Mouse (Mus musculus): Measurements from ENCODE around the gene C9orf72. TPM values are rescaled to one million over a fixed set of nuclear protein-coding genes. Genes with fewer than 3 reads are reported as not detected.

C9orf72 gene
- polyA plus RNA-seq, 1 experiment from 2014 or later = 12.2 TPM

DNA sequence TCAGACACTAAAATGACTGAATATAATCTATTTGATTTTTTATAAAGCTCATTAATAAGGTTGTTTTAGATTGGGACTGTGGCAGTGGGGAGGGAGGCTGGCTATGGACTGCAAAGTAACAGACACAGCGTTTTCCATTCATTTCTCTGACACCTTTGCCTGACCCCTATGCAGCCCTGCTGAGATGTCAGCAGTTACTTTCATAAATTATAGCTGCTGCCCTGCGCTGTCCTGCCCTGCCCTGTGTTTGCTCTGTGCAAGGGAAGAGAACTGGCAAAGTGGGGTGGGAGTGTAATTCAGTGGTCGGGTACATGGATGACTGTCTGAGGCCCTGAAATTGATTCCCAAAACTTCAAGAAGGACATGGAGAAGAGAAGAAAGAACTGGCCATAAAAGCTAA lies 71.9 kb downstream of the C9orf72 start:
- Histone ChIP-seq H3K27ac (no peak overlapping the region), H3K4me3 (no peak overlapping the region), H3K4me2 (no peak overlapping the region), H3K4me1 (peaks cover 15% of the 10 kb centered on the region), H3K27me3 (no peaks in the 10 kb centered on the region; the same call in 1 of the 2 replicates), H3K9ac (no peak overlapping the region), H3K36me3 (no peaks in the 10 kb centered on the region), H3K9me3 (no peaks in the 10 kb centered on the region)
- no peak for ATAC-seq (ENCODE audit: insufficient number of reproducible peaks, insufficient read depth, low FRiP score, low TSS enrichment, low read depth)
- 58% methylated on average over 3 of the region's 3 CpGs for WGBS

DNA sequence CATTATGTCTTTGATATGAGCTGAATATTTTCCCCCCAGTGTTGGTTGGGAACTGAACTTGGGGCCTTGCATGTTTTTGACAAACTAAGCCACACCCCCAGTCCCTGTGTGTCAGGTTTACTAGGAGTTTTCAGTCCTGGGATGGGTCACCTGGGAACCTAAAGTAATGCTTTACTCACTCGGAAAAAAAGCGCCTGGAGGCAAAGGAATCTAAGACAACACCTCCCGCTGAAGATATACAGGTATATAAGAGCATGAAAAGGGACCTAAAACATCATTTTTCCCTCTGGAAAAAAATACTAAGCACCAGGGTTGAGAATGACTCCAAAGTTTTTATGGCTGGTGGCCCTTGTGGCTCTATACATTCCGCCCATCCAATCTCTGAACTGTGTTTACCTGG lies 74.2 kb downstream of the C9orf72 start, which contains the start of gene Ifnk:
Ifnk (plus strand) TSS at position 301 of the 400 bp plus-strand sequence.
- Histone ChIP-seq H3K36me3 (no peaks in the 10 kb centered on the region), H3K4me1 (peaks cover 9% of the 10 kb centered on the region), H3K9ac (no peak within 1 kb of the TSS), H3K4me3 (no peak within 1 kb of the TSS), H3K9me3 (no peaks in the 10 kb centered on the region), H3K27me3 (no peaks in the 10 kb centered on the region; the same call in 1 of the 2 replicates), H3K27ac (no peak within 1 kb of the TSS), H3K4me2 (no peak within 1 kb of the TSS)
- WGBS = 72% methylated on average over 4 of the region's 4 CpGs
- ATAC-seq (ENCODE audit: insufficient number of reproducible peaks, insufficient read depth, low FRiP score, low TSS enrichment, low read depth) = no peak

DNA sequence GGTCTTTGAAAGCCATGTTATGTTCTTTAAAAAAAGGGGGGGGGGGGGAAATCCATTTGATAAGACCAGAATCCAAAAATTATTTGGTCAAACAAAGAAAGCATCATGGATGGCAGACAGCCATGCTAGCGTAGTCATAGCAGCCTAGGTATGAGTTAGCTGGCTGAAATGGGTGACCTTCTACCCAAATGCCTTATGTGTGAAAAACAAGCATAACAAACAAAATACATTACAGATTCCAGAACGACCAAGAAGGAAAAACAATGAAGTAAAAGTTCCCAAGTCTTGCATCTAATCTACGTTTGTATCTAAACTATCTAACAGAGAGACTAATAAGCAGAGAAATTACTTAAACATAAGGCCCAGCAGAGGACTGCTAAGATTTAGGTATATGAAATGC lies 75.3 kb downstream of the C9orf72 start:
- 78% methylated on average over 3 of the region's 3 CpGs for WGBS
- Histone ChIP-seq H3K4me3 (no peak overlapping the region), H3K36me3 (no peaks in the 10 kb centered on the region), H3K4me2 (no peak overlapping the region), H3K27ac (no peak overlapping the region), H3K9me3 (no peaks in the 10 kb centered on the region), H3K9ac (no peak overlapping the region), H3K4me1 (peaks cover 9% of the 10 kb centered on the region), H3K27me3 (no peaks in the 10 kb centered on the region; the same call in 1 of the 2 replicates)
- ATAC-seq (ENCODE audit: insufficient number of reproducible peaks, insufficient read depth, low FRiP score, low TSS enrichment, low read depth) = no peak

DNA sequence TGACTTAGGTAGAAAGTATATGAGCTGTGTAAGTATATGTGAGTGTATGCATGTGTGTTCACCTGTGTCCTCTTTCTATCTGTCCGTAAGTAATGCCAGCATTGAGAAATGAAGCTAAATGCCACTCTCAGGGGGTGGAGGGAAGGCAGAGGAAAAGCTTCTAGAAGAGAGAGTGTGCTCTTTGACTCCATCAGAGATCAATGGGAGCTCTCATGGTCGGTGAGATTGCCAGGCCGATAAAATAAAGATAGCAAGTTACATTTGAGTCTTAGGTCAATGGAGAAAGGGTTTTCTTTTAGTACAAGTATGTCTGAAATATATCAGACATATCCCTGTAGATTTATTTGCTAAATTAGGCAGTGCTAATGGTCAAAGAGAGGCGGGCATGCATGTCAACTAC lies 77.6 kb downstream of the C9orf72 start:
- H3K36me3 ChIP-seq = no peaks in the 10 kb centered on the region
- H3K27ac ChIP-seq = no peak overlapping the region
- peaks cover 7% of the 10 kb centered on the region for H3K4me1 ChIP-seq
- no peaks in the 10 kb centered on the region for H3K27me3 ChIP-seq
- no peak for ATAC-seq (ENCODE audit: insufficient number of reproducible peaks, insufficient read depth, low FRiP score, low TSS enrichment, low read depth)
- no peak overlapping the region for H3K4me2 ChIP-seq
- no peak overlapping the region for H3K9ac ChIP-seq
- 91% methylated on average over 4 of the region's 4 CpGs for WGBS
- no peaks in the 10 kb centered on the region for H3K9me3 ChIP-seq
- no peak overlapping the region for H3K4me3 ChIP-seq

DNA sequence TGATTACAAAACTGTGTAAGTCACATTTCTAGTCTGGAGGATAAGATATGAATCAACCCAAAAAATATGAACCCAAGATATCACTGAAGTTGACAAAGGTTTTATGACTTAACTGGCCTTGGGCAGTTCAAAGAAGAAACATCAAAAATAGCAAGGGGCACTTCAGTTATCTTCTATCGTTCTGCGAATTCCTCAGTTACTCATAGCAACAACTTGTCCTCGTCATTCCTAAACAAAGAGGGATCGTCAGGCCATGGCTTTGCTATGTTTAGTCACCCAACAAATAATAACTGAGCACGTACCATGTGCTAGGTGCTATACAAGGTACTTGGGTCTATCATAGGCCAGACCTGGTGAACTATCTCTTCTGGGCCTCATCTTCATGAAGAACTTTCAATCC lies 79.4 kb downstream of the C9orf72 start:
- Histone ChIP-seq H3K4me1 (peaks cover 15% of the 10 kb centered on the region), H3K9me3 (no peaks in the 10 kb centered on the region), H3K27ac (no peak overlapping the region), H3K4me3 (no peak overlapping the region), H3K36me3 (no peaks in the 10 kb centered on the region), H3K4me2 (no peak overlapping the region), H3K9ac (no peak overlapping the region), H3K27me3 (no peaks in the 10 kb centered on the region)
- WGBS = 91% methylated on average over 5 of the region's 5 CpGs
- ATAC-seq (ENCODE audit: insufficient number of reproducible peaks, insufficient read depth, low FRiP score, low TSS enrichment, low read depth) = no peak

DNA sequence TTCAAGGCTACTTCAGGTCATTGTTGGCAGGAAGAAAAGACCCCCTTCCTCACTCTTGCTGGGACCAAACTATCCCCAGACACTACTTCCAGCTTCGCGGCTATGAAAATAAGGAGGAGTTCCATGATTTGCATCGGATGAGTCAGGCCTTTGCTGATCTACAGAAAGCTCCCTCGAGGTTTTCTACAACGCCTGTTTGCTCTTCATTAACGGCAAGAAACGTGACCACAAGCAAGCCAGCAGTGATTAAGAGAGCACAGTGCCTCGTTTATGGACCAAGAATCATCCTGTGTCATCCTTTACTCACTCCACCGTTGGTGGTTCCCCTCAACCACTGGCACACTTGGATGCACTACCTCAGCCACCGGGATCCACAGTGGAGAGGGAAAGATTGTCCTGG lies 80.2 kb downstream of the C9orf72 start:
- no peak for ATAC-seq (ENCODE audit: insufficient number of reproducible peaks, insufficient read depth, low FRiP score, low TSS enrichment, low read depth)
- Histone ChIP-seq H3K27me3 (no peaks in the 10 kb centered on the region), H3K4me2 (no peak overlapping the region), H3K27ac (no peak overlapping the region), H3K4me1 (peaks cover 15% of the 10 kb centered on the region), H3K4me3 (no peak overlapping the region), H3K36me3 (no peaks in the 10 kb centered on the region), H3K9ac (no peak overlapping the region), H3K9me3 (no peaks in the 10 kb centered on the region)
- WGBS = 85% methylated on average over 10 of the region's 10 CpGs

DNA sequence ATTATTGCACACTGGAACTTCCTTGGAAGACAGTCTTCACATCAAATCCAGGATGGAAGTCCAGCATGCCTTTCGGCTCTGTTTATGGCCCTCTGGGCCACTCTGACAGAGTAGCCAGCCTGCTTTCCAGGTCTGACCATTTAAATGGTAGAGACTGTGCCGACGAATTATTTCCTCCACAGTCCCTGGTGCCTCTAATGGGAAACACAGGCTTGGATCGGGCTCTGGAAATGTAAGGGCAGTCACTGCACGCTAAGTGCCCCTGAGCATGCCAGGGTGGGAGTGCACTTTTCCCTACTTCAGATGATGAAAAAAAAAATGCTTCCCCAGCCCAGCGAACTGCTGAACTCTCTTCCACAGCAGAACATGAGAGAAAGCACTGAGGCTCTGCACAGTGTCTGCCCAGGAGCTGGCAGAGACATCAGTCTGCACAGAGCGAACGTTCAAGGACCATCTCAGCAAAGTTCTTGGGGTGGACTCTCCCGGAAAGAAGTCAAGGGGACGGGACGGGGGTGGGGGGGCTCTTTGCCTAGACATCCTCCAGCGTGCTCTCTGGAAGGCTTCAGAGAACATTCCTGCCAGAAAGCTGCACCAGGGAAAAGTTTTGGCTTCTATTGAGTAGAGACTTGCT lies 82.4 kb downstream of the C9orf72 start:
- WGBS = 43% methylated on average over 12 of the region's 12 CpGs

More for the DNA sequence above, 82.4 kb downstream of the C9orf72 start:
- no peak overlapping the region for H3K4me3 ChIP-seq
- no peaks in the 10 kb centered on the region for H3K9me3 ChIP-seq
- H3K27ac ChIP-seq = peak overlapping the region; percentile 39
- H3K36me3 ChIP-seq = no peaks in the 10 kb centered on the region
- peak overlapping the region; percentile 30 for H3K4me2 ChIP-seq
- no peaks in the 10 kb centered on the region for H3K27me3 ChIP-seq
- no peak for ATAC-seq (ENCODE audit: insufficient number of reproducible peaks, insufficient read depth, low FRiP score, low TSS enrichment, low read depth)
- H3K4me1 ChIP-seq = peaks cover 15% of the 10 kb centered on the region
- 0 out of 2 replicates have a peak overlapping the region, but pooled peaks have one; percentile 28 for H3K9ac ChIP-seq

Other genes starting within 250 kb of the C9orf72 start
- 0.35 and 0.69 TPM in 2 replicates for gene Ifnk, start 74.1 kb downstream of the C9orf72 start, polyA plus RNA-seq (2015; fragmentation: Nextera tagmentation; extraction: Ambion mirVana)
- 16.9 and 18.5 TPM in 2 replicates for gene Mob3b, start 68.7 kb downstream of the C9orf72 start, polyA plus RNA-seq (2015; fragmentation: Nextera tagmentation; extraction: Ambion mirVana)